Mouse (Mus musculus) spleen, postnatal 10 days (tissue): ENCODE data around the gene Grik2.
"Not testable (repeated sequence)": the region's sequence is repeated elsewhere in the genome, so short reads cannot be mapped to it uniquely, and the experiment has no call there.

Source experiments
- DNase-seq, 2 experiments: peaks; one replicate each; pipeline ENCODE4 v3.0.0; 2021 to 2022; ENCODE audit warnings: low spot score in 2 of 2

The Grik2 gene

DNA sequence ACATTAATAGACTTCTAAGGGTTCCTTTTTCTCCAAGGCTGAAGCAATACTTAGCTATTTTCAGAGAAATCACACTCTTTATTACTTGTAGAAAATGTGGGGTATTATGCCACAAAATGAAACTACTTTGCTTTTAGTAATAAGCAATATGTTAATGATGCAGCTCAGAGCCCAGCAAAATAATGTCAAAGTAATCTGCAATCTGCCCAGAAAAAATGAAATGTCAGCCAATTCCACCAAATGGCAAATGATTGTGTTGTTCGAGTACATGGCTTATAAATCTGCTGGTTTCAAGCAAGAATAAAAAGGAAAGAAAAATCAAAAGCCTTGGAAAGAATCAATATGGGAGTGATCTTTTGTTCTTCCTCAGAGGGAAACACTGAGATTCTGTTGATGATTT lies 136.2 kb downstream of the Grik2 start:
- DNase-seq, result no peak

DNA sequence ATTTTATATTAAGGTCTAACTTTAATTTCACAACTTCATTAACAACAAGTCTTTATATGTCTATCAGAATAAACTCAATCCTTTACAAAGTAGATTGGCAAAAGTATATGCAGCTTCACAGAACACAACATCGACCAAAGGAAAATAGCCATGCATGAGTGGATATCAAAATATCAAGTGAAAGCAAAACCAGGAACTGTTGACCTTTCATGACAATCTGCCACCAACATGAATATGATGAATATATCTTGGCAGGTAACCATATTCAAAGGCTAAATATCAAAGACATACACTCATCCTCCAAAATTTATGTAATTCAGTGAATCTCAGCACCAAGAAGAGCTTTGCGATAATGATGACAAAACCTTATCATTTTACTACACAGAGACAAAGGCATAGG lies 141.4 kb downstream of the Grik2 start:
- DNase-seq, result no peak

DNA sequence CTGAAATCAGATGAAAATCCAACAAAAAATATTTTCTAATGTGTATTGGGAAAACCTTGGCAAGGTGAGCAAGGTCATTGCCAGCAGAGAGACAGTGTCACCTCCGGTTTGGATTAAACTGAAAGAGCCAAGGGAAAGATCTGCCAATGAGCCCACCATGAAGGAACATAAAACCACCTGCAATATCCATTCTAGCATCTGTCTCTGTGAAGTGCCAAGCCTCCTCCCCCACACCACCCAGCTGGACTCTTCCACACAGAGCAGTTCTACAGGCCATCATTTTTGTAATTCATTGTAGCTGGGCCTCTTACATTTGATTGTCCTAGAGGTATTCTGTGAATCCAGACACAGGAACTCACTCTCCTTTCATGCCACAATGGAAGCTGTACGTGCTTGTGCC lies 148.7 kb downstream of the Grik2 start:
- no peak for DNase-seq

DNA sequence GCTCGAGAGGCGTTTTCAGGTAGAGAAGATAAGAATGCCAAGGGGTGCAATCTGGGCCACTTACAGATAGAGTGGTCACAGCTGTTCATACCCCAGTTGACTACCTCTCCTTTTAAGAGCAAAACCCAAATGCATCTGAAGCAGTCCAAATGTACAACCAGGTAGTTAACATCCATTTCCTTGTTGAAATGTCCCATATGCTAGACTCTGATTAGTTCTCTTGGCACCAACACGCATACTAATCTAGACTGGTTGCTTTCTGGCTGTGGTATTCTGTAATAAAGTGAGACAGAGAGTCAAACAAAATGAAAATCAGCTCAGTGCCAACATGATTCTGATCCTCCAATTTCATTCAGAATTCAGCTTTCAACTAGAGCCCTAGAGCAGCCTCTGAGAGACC lies 164.6 kb downstream of the Grik2 start:
- no peak for DNase-seq

- no peak for DNase-seq
Measured at GRCm38 (mm10) chr10:49597652-49598051, 190.9 kb downstream of the Grik2 start.

DNA sequence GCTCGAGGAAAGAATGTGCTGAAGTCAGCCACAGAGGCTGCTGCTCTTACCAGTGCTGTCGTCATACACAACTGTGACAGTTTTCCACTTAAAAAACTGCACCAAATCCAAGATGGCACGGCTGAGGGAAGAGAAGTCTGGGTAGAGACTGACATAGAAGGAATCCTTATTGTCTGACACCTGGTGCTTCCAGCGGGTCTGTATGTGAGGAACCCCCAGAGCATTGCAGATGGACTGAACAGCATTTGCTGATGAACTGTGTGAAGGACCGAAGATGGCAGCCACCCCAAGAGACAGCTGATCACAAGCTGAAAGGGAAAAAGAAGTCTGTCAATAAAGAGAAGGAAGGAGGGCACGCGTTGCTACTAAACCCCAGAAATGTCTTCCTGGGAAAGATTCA lies 215.1 kb downstream of the Grik2 start:
- DNase-seq, result no peak

DNA sequence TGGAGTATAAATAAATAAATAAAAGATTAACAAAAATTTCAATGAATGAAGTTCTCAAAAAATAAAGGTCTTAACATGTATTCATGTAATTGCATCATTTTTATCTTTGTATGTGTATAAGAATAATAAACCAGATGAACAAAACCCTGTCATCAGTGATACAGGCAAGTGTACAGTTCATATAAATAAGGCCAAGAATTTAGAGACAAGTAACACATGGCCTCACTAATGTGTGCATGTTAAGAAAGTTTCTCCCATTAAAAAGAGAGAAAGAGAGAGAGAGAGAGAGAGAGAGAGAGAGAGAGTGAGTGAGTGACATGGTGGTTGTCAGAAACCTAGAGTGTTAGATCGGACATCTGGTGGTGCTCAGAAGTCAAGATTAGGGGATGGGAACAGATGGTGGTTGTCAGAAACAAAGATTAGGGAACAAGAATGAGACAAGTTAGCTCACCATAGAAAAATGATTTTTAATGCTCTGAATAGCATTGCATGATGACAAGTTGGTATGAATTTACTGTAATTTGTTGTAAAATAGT lies 228.6 kb downstream of the Grik2 start:
- no peak for DNase-seq

- no peak for DNase-seq
Measured at GRCm38 (mm10) chr10:49542249-49542648, 246.3 kb downstream of the Grik2 start.

DNA sequence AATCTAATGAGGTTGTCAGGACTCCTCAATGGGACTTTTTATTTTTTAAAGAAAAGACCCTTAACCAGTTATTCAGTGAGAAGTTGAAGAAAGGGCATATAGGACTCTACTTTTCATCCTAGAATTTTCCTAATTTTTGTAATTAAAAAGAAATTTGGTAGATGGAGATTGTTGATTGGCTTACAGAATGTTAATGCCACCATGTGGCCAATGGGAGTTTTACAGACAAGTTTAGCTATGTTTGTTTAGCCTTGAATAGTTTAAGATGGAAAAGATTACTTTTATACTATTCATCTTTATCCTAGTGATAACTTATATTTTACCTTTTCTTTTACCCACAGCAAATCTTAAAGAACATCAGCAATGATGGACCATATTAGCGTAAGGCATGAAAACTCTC lies 268.8 kb downstream of the Grik2 start:
- DNase-seq, result no peak

GRCm38 (mm10) chr10:49500628-49501027 lies 287.9 kb downstream of the Grik2 start:
- no peak for DNase-seq

DNA sequence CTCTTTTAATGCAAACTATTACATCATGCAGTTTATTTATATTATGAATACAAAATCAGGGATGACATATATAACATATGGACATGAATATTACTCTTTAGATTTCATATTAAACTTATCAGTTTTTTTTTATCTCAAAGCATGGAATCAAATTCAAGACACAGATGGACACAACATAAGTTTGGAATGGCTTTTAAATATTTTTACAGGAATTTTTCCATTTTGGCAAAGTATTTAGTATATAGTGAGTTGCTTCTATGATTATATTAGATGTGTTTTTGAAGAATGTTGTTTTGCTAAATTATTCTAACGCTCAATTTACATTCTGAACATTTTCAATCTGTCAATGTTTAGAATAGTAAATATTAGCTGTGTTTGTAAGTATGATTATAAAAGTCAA lies 291.3 kb downstream of the Grik2 start:
- DNase-seq, result no peak

DNA sequence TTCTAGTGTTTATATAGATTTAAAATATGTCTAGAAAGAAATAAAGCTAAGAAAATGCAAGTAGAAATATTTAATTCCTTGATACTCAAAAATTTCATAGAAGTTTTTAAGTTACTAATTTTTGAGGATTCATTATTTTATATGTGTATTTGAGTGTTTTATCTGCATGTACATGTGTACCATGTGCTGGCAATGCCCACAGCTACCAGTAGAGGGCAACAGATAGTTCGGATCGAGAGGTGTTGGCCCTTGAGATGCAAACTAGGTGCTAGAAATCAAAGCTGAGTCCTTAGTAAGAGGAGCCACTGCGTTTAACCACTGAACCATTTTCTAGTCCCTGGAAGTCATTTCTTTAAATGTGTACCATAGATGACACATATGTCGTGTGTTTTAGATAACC lies 307.1 kb downstream of the Grik2 start:
- no peak for DNase-seq

- DNase-seq, result no peak
Measured at GRCm38 (mm10) chr10:49480085-49480749, 308.3 kb downstream of the Grik2 start.

- DNase-seq, result no peak
Measured at GRCm38 (mm10) chr10:49473613-49474012, 315.0 kb downstream of the Grik2 start.

DNA sequence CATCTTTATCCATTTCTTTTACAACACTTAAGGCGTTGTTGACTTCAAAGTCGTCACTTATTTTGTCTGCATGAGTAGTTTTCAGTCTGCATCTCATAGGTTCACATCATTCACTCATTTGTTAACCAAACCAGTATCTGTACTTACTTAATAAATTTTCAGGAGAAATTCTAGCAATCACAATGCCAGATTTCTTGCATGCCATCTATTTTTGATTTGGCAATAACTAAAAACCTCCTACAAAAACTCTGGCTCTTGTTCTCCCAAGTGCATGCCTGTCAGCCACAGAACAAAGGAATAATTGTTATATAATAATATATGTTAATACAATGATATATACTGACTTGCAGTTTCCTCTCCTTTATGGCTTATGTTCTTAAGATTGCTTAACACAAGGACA lies 331.8 kb downstream of the Grik2 start:
- no peak for DNase-seq

DNA sequence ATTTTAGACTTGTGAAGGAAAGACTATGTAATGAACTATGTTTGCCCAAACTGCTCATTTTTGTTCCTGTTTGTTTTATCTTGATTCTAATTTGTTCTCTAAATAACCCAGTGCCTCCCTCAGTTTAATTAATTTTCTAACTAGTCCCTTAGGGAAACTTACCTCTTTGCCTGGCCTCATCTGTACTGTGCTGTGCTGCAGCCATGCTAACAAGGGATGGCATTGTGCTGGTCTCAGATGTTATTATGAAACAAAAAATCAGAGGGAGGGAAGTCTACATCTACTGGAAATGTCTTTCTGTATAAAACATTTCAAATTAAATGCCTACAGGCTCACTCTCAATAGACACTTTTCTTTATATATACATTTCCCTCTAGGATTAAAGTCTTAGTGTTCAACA lies 335.0 kb downstream of the Grik2 start:
- no peak for DNase-seq

GRCm38 (mm10) chr10:49441369-49441768 lies 347.2 kb downstream of the Grik2 start:
- no peak for DNase-seq

DNA sequence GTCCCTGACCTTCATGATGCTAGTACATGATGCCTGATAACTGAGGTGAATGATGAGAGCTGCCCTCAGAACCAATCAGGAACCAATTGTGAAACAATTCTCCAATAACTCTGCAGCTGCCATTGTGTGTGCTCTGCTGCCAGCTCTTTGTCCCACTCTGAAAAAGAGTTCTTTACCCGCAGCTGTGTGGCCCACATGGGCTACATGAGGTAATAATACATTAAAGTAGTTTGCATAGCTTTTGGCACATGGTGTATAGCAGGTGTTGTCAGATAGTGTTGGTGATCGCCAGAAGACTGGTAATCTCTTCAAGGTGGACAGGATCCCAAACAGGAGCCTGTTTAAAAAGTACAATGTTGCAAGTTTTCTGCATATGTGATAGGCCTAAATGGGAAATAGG lies 351.5 kb downstream of the Grik2 start:
- DNase-seq, result no peak

DNA sequence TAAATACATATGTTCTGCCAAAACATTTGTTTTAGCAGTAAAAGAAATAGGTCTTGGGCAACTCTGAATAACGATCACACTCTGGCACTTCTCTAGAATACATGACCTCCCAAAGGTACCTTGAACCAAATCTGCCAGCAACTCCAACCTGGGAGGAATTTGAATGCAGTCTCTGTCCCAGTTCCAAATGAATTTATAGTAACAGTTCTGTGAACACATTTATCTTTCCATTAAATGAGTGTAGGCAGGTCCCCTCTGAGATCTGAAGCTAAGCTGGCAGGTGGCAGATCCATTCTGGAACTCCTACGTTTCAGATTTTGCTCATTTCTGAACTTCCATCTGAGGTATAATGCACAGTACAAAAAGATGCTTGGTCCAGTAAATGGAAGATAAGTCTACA lies 352.3 kb downstream of the Grik2 start:
- no peak for DNase-seq

GRCm38 (mm10) chr10:49432825-49433224 lies 355.7 kb downstream of the Grik2 start:
- no peak for DNase-seq

DNA sequence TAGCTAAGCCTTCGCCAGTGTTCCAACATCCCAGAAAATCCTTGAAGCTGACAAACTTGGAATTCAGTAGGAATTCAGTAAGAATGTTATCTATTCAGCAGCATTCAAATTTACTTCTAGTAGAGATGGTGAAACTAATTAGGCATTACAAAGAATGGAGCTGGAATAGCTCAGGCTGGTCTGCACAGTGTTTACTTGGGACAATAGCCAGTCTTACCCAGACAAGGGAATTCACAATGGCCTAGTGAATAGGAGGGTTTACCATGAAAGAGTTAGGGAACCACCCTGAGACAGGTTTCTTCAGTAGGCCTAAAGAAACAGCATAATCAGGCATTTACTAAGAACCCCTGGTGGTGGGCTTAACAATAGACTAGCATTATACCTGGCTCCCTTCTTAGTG lies 371.4 kb downstream of the Grik2 start:
- not testable (repeated sequence) for DNase-seq

- DNase-seq, result no peak
Measured at GRCm38 (mm10) chr10:49382996-49383395, 405.6 kb downstream of the Grik2 start.

- no peak for DNase-seq
Measured at GRCm38 (mm10) chr10:49381852-49382251, 406.7 kb downstream of the Grik2 start.

DNA sequence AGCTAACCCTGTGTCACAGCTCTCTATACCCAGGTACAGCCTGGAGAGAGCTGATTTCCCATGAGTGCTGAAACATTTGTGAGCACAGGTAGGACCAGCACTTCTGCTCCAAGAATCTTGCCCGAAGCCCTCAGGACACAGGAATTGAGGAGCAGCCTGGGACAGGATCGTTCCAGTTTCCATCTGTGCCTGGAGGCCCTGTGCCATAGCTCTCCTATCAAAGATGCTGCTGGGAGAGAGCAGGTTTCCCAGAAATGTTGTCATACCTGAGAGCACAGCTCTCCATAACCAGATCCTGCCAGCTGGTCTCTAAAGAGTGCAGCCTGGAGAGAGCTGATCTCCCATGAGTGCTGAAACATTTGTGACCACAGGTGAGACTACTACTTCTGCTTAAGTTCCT lies 420.0 kb downstream of the Grik2 start:
- DNase-seq, result no peak
